Mouse (Mus musculus): ENCODE data around the gene Uckl1. TPM values are rescaled to one million over a fixed set of nuclear protein-coding genes. Genes with fewer than 3 reads are reported as not detected.

Uckl1 gene
- polyA plus RNA-seq, 1 experiment from 2014 or later: 61.3 TPM

DNA sequence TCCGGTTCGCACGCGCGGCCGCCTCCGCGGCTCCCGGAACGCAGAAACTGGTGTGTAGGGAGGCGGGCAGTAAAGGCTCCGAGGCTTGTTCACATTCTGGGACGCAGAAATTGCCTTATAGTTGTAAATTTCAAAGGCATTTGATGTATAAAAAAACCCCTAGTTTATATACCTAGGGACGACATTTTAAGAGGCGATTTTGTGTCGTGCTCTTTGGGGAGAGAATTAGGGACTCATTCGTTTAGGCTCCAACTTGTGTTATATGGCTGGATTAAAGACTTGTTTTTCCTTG lies 63.8 kb downstream of the Uckl1 start:
- H3K4me3 ChIP-seq (ENCODE audit: low read depth, low read length): peak overlapping the region; percentile 95
- no peaks in the 10 kb centered on the region for H3K9me3 ChIP-seq (ENCODE audit: control insufficient read depth, low read length)
- peaks cover 14% of the 10 kb centered on the region for H3K36me3 ChIP-seq (ENCODE audit: control insufficient read depth, insufficient read depth, low read length)
- peak overlapping the region; percentile 70 for H3K4me2 ChIP-seq (ENCODE audit: low read depth, low read length)
- peaks cover 20% of the 10 kb centered on the region for H3K4me1 ChIP-seq (ENCODE audit: control insufficient read depth, insufficient read depth, low read length)
- WGBS: 1% methylated on average over 17 of the region's 17 CpGs
- peak overlapping the region; percentile 80 for H3K9ac ChIP-seq (replicated peaks; ENCODE audit: low read depth, low read length)
- no peak for ATAC-seq (ENCODE audit: low read depth)
- H3K27ac ChIP-seq (ENCODE audit: low read depth, low read length): peak overlapping the region; percentile 94
- H3K27me3 ChIP-seq (ENCODE audit: control insufficient read depth, insufficient read depth, low read length): no peaks in the 10 kb centered on the region

DNA sequence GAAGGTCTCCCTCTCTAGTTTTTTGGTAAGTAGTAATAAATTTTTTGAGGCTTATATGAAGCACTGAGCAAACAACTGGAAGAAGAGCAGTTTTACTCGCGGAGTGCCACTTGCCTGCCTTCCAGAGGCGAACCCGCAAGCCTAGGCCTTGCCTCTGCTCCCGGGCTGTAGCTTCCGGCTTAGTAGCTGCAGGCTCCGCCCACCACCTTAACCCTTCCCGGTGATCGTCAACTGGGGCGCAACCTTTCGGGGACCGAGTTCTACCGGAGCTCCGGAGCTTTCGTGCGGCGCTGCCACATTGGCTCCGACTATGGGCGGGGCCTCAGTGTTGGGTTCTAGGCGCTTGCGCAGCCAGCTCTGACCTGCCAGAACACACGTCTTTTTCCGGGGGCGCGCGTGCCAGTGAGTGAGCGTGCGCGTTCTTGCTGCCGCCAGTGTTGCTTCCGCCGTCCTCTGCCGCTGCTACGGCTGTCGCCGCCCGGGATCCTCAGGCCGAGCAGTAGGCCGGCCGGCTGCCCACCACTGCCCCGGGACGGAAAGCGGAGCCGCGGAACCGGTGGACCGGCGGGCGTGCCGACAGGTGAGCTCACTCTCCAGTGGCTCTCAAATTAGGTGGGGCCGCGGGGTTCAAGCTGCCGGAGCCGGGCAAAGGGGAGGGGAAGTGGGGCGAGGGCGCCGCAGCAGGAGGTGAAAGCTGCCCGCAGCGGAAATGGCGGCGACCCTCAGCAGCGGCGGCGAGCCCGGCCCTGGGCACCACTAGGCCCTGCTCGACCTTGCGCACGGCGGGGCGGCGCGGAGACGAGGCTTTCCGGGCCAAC lies 64.4 kb downstream of the Uckl1 start, which contains the start of gene Dnajc5:
TSS of gene Dnajc5 (plus strand) at position 368 of the 818 bp plus-strand sequence.
- peak; percentile 97 for ATAC-seq (ENCODE audit: low read depth)
- Histone ChIP-seq H3K4me3 (ENCODE audit: low read depth, low read length) (peak within 1 kb of the TSS; percentile 95), H3K9me3 (ENCODE audit: control insufficient read depth, low read length) (no peaks in the 10 kb centered on the region), H3K9ac (replicated peaks; ENCODE audit: low read depth, low read length) (peak within 1 kb of the TSS; percentile 80), H3K27me3 (ENCODE audit: control insufficient read depth, insufficient read depth, low read length) (no peaks in the 10 kb centered on the region), H3K4me1 (ENCODE audit: control insufficient read depth, insufficient read depth, low read length) (peaks cover 20% of the 10 kb centered on the region), H3K27ac (ENCODE audit: low read depth, low read length) (peak within 1 kb of the TSS; percentile 94), H3K36me3 (ENCODE audit: control insufficient read depth, insufficient read depth, low read length) (peaks cover 18% of the 10 kb centered on the region), H3K4me2 (ENCODE audit: low read depth, low read length) (peak within 1 kb of the TSS; percentile 70)
- 0% methylated on average over 74 of the region's 74 CpGs for WGBS

DNA sequence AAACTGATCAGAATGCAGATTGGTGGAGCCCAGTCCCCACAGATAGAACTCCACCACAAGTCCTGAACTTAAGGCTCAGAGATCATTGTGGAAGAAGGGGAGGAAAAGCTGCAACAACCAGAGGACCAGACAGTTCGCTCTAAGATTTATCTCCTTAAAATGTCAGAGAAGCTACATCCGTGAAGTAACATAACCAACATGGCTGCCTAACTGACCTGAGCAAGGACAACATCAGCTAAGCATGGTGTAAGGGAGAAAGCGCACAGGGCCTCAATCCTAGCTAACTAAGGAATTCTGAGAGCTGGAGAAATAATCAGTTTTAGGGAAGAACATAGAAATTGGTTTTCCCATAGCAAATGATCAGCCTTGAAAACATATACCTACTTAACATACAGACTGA lies 65.5 kb downstream of the Uckl1 start:
- H3K9ac ChIP-seq (replicated peaks; ENCODE audit: low read depth, low read length): peak overlapping the region; percentile 63; the same call in 1 of the 2 replicates
- H3K27me3 ChIP-seq (ENCODE audit: control insufficient read depth, insufficient read depth, low read length): no peaks in the 10 kb centered on the region
- 77% methylated on average over 3 of the region's 3 CpGs for WGBS
- peaks cover 23% of the 10 kb centered on the region for H3K36me3 ChIP-seq (ENCODE audit: control insufficient read depth, insufficient read depth, low read length)
- H3K9me3 ChIP-seq (ENCODE audit: control insufficient read depth, low read length): no peaks in the 10 kb centered on the region
- peak overlapping the region; percentile 95 for H3K4me3 ChIP-seq (ENCODE audit: low read depth, low read length)
- H3K4me1 ChIP-seq (ENCODE audit: control insufficient read depth, insufficient read depth, low read length): peaks cover 20% of the 10 kb centered on the region
- H3K4me2 ChIP-seq (ENCODE audit: low read depth, low read length): peak overlapping the region; percentile 46
- peak overlapping the region; percentile 94 for H3K27ac ChIP-seq (ENCODE audit: low read depth, low read length)
- ATAC-seq (ENCODE audit: low read depth): no peak

Small RNA genes within 50 kb of the gene (microRNA-seq; reads per million reads assigned to microRNA genes)
- gene Mir7006: not detected

Other genes starting within 250 kb of the Uckl1 start
- 59.3 and 67.7 TPM in 2 replicates for gene Zgpat, start 220.0 kb downstream of the Uckl1 start, polyA plus RNA-seq (2014; fragmentation: Nextera tagmentation; extraction: Ambion mirVana)
- gene Arfrp1, start 219.5 kb downstream of the Uckl1 start, polyA plus RNA-seq (2014; fragmentation: Nextera tagmentation; extraction: Ambion mirVana): 57.8 and 66.0 TPM in 2 replicates
- gene Lime1, start 204.8 kb downstream of the Uckl1 start, polyA plus RNA-seq (2014; fragmentation: Nextera tagmentation; extraction: Ambion mirVana): 44.7 and 46.2 TPM in 2 replicates
- 18.2 and 22.8 TPM in 2 replicates for gene Zbtb46, start 125.5 kb downstream of the Uckl1 start, polyA plus RNA-seq (2014; fragmentation: Nextera tagmentation; extraction: Ambion mirVana)
- gene Abhd16b, start 91.7 kb downstream of the Uckl1 start, polyA plus RNA-seq (2014; fragmentation: Nextera tagmentation; extraction: Ambion mirVana): not detected in 2 replicates
- 116 and 120 TPM in 2 replicates for gene Tpd52l2, start 87.8 kb downstream of the Uckl1 start, polyA plus RNA-seq (2014; fragmentation: Nextera tagmentation; extraction: Ambion mirVana)
- 245 and 250 TPM in 2 replicates for gene Dnajc5, start 64.4 kb downstream of the Uckl1 start, polyA plus RNA-seq (2014; fragmentation: Nextera tagmentation; extraction: Ambion mirVana)
- gene Prpf6, start 7.0 kb upstream of the Uckl1 start, polyA plus RNA-seq (2014; fragmentation: Nextera tagmentation; extraction: Ambion mirVana): 50.3 and 65.6 TPM in 2 replicates
- 85.1 and 87.5 TPM in 2 replicates for gene Zfp512b, start 7.9 kb upstream of the Uckl1 start, polyA plus RNA-seq (2014; fragmentation: Nextera tagmentation; extraction: Ambion mirVana)
- gene Samd10, start 14.3 kb upstream of the Uckl1 start, polyA plus RNA-seq (2014; fragmentation: Nextera tagmentation; extraction: Ambion mirVana): 189 and 220 TPM in 2 replicates
- not detected in 2 replicates for gene Gm29797, start 72.1 kb upstream of the Uckl1 start, polyA plus RNA-seq (2014; fragmentation: Nextera tagmentation; extraction: Ambion mirVana)
- gene Sox18, start 86.7 kb upstream of the Uckl1 start, polyA plus RNA-seq (2014; fragmentation: Nextera tagmentation; extraction: Ambion mirVana): 12.7 and 17.0 TPM in 2 replicates
- gene Tcea2, start 95.4 kb upstream of the Uckl1 start, polyA plus RNA-seq (2014; fragmentation: Nextera tagmentation; extraction: Ambion mirVana): 49.6 and 54.8 TPM in 2 replicates
- gene Rgs19, start 109.1 kb upstream of the Uckl1 start, polyA plus RNA-seq (2014; fragmentation: Nextera tagmentation; extraction: Ambion mirVana): 53.6 and 66.3 TPM in 2 replicates
- not detected in 2 replicates for gene Lkaaear1, start 113.5 kb upstream of the Uckl1 start, polyA plus RNA-seq (2014; fragmentation: Nextera tagmentation; extraction: Ambion mirVana)
- 98.4 and 105 TPM in 2 replicates for gene Oprl1, start 130.1 kb upstream of the Uckl1 start, polyA plus RNA-seq (2014; fragmentation: Nextera tagmentation; extraction: Ambion mirVana)
- gene Myt1, start 178.4 kb upstream of the Uckl1 start, polyA plus RNA-seq (2014; fragmentation: Nextera tagmentation; extraction: Ambion mirVana): 26.9 and 28.7 TPM in 2 replicates

Measured in neural tube, embryonic 14.5 days (tissue).